Comparison of ENCODE assay signal across 9 mouse cellular contexts in genomic region chr12:117764839-117765238, GRCm38 (mm10). TPM values are rescaled to one million over a fixed set of nuclear protein-coding genes. Genes with fewer than 3 reads are reported as not detected.
DNase-seq lines count a peak whose midpoint lies in the region; ATAC-seq lines count a peak whose summit lies in the region.
"Had no signal": no experiment of that assay in that cellular context is flagged by ENCODE, and none has a peak within 500 bp of the region (broad histone marks: within the 10 kb centered on the region; RNA-seq: fewer than 3 reads in every experiment).

No protein-coding gene starts in this region.

- H3K36me3 ChIP-seq in kidney, embryonic 15.5 days, result no peaks in the 10 kb centered on the region
- H3K36me3 ChIP-seq in liver, embryonic 11.5 days (ENCODE audit: control insufficient read depth, insufficient read depth, low read length), result no peaks in the 10 kb centered on the region
- no peaks in the 10 kb centered on the region for H3K36me3 ChIP-seq in neural tube, embryonic 15.5 days
- H3K36me3 ChIP-seq: heart, embryonic 13.5 days had no signal

- peaks cover 16% of the 10 kb centered on the region for H3K4me1 ChIP-seq in kidney, embryonic 15.5 days
- no peaks in the 10 kb centered on the region for H3K4me1 ChIP-seq in liver, embryonic 11.5 days (replicated peaks; ENCODE audit: control insufficient read depth, insufficient read depth, low read length)
- peaks cover 10% of the 10 kb centered on the region for H3K4me1 ChIP-seq in neural tube, embryonic 15.5 days

- no peaks in the 10 kb centered on the region for H3K9me3 ChIP-seq in kidney, embryonic 15.5 days (replicated peaks)
- H3K9me3 ChIP-seq in liver, embryonic 11.5 days (ENCODE audit: control insufficient read depth, low read length), result no peaks in the 10 kb centered on the region
- H3K9me3 ChIP-seq in neural tube, embryonic 15.5 days (replicated peaks), result no peaks in the 10 kb centered on the region
- H3K9me3 ChIP-seq: heart, embryonic 13.5 days had no signal

- ATAC-seq in common myeloid progenitor, adult 5-6 weeks (replicated peaks; ENCODE audit: low read depth, poor library complexity, severe bottlenecking), result peak; percentile 89
- peak; percentile 30; the same call in 1 of the 2 replicates for ATAC-seq in kidney, embryonic 15.5 days (replicated peaks; ENCODE audit: low FRiP score)
- peak; percentile 72 for ATAC-seq in liver, embryonic 11.5 days (replicated peaks; ENCODE audit: low FRiP score)
- peak; percentile 48 for ATAC-seq in neural tube, embryonic 15.5 days (ENCODE audit: low FRiP score)

- H3K27me3 ChIP-seq in kidney, embryonic 15.5 days, result no peaks in the 10 kb centered on the region
- H3K27me3 ChIP-seq in liver, embryonic 11.5 days (replicated peaks; ENCODE audit: control insufficient read depth, insufficient read depth, low read length), result no peaks in the 10 kb centered on the region
- no peaks in the 10 kb centered on the region for H3K27me3 ChIP-seq in neural tube, embryonic 15.5 days (replicated peaks)

- H3K27ac ChIP-seq in kidney, embryonic 15.5 days, result no peak overlapping the region
- H3K27ac ChIP-seq in liver, embryonic 11.5 days (ENCODE audit: low read depth, low read length), result no peak overlapping the region
- H3K27ac ChIP-seq in neural tube, embryonic 15.5 days (replicated peaks), result no peak overlapping the region
- H3K27ac ChIP-seq: heart, embryonic 13.5 days had no signal

- H3K4me3 ChIP-seq in kidney, embryonic 15.5 days (replicated peaks), result no peak overlapping the region
- no peak overlapping the region for H3K4me3 ChIP-seq in liver, embryonic 11.5 days (ENCODE audit: low read depth, low read length)
- no peak overlapping the region for H3K4me3 ChIP-seq in neural tube, embryonic 15.5 days (replicated peaks)
- H3K4me3 ChIP-seq: heart, embryonic 13.5 days had no signal

- no peak overlapping the region for H3K4me2 ChIP-seq in kidney, embryonic 15.5 days
- no peak overlapping the region for H3K4me2 ChIP-seq in liver, embryonic 11.5 days
- H3K4me2 ChIP-seq in neural tube, embryonic 15.5 days, result no peak overlapping the region
- H3K4me2 ChIP-seq: heart, embryonic 13.5 days had no signal

- intact Hi-C loops in gastrocnemius, postnatal 14 days (cut with DNase I; ENCODE audit: low total_unique reads), result loop anchor here (5.0 kb wide), 2 partner anchors 178 to 378 kb away; no protein-coding TSS in a partner anchor

- peak; percentile 77 to 81 for DNase-seq in B cell, adult 2 months
- peak; percentile 72 for DNase-seq in adipocyte (ENCODE audit: low spot score)
- DNase-seq in gastrocnemius, postnatal 14 days, result peak; percentile 50
- peak; percentile 60 for DNase-seq in liver, embryonic 11.5 days (ENCODE audit: low spot score)
- DNase-seq in thymus, adult 18-20 months, result peak; percentile 28 to 44

- WGBS in kidney, embryonic 15.5 days, result 8% methylated on average over 7 of the region's 7 CpGs
- WGBS in liver, embryonic 11.5 days, result 4% methylated on average over 7 of the region's 7 CpGs
- WGBS in neural tube, embryonic 15.5 days, result 9% methylated on average over 7 of the region's 7 CpGs

- H3K9ac ChIP-seq in kidney, embryonic 15.5 days, result no peak overlapping the region
- H3K9ac ChIP-seq in liver, embryonic 11.5 days (ENCODE audit: low read depth, low read length), result no peak overlapping the region
- H3K9ac ChIP-seq in neural tube, embryonic 15.5 days (replicated peaks), result no peak overlapping the region
- H3K9ac ChIP-seq: heart, embryonic 13.5 days had no signal

RNA-seq across cellular contexts. Expression of gene Cdca7l, which starts 39.2 kb away (rescaled TPM):
- total RNA-seq in common myeloid progenitor, adult 5-6 weeks (2017), result 181 and 196 TPM in 2 replicates
- total RNA-seq in gastrocnemius, postnatal 14 days (2021), result 1 to 10 TPM in 1 of 2 experiments, under 1 TPM in 1; 0.92 to 1.3 TPM
- polyA plus RNA-seq in kidney, embryonic 15.5 days (2015; fragmentation: Nextera tagmentation; extraction: Ambion mirVana), result 56.0 and 60.6 TPM in 2 replicates
- 48.3 and 54.9 TPM in 2 replicates for polyA plus RNA-seq in liver, embryonic 11.5 days (2014; fragmentation: Nextera tagmentation; extraction: Ambion mirVana)
- 4.3 and 12.7 TPM in 2 replicates for polyA plus RNA-seq in neural tube, embryonic 15.5 days (2015; fragmentation: Nextera tagmentation; extraction: Ambion mirVana)

Comparison
In these comparisons a context has a peak if more than half of its experiments do, and no peak if none do; other contexts are left out.
1. ATAC-seq: peak in every context shown above with its lines; median percentile 89 in common myeloid progenitor, adult 5-6 weeks; 72 in liver, embryonic 11.5 days; 48 in neural tube, embryonic 15.5 days; 30 in kidney, embryonic 15.5 days.